Mouse (Mus musculus): ENCODE measurements around the gene Fanca.
"Not testable (repeated sequence)": the region's sequence is repeated elsewhere in the genome, so short reads cannot be mapped to it uniquely, and the experiment has no call there.

Fanca gene

GRCm38 (mm10) chr8:123330701-123331100, 12.3 kb upstream of the Fanca start:
- DNase-seq (ENCODE audit: low spot score) = no peak

- no peak for DNase-seq (ENCODE audit: low spot score)
These were observed 11.6 kb upstream of the Fanca start for GRCm38 (mm10) chr8:123329961-123330360.

GRCm38 (mm10) chr8:123329350-123329749, 11.0 kb upstream of the Fanca start:
- DNase-seq (ENCODE audit: low spot score) = no peak

GRCm38 (mm10) chr8:123328552-123328951, 10.2 kb upstream of the Fanca start:
- no peak for DNase-seq (ENCODE audit: low spot score)

GRCm38 (mm10) chr8:123319522-123320164, 1.3 kb upstream of the Fanca start:
- DNase-seq (ENCODE audit: low spot score) = peak; percentile 56

- no peak for DNase-seq (ENCODE audit: low spot score)
These were observed 452 bp downstream of the Fanca start for GRCm38 (mm10) chr8:123317781-123318466.

- DNase-seq (ENCODE audit: low spot score) = no peak
These were observed 9.6 kb downstream of the Fanca start for GRCm38 (mm10) chr8:123308738-123309137.

GRCm38 (mm10) chr8:123298301-123298700, 20.1 kb downstream of the Fanca start:
- DNase-seq (ENCODE audit: low spot score) = no peak

- DNase-seq (ENCODE audit: low spot score) = no peak
These were observed 25.6 kb downstream of the Fanca start for GRCm38 (mm10) chr8:123292785-123293184.

- no peak for DNase-seq (ENCODE audit: low spot score)
These were observed 26.1 kb downstream of the Fanca start for GRCm38 (mm10) chr8:123292281-123292680.

GRCm38 (mm10) chr8:123291716-123292115, 26.7 kb downstream of the Fanca start:
- no peak for DNase-seq (ENCODE audit: low spot score)

GRCm38 (mm10) chr8:123290679-123291078, 27.7 kb downstream of the Fanca start:
- no peak for DNase-seq (ENCODE audit: low spot score)

GRCm38 (mm10) chr8:123290166-123290565, 28.2 kb downstream of the Fanca start:
- DNase-seq (ENCODE audit: low spot score) = peak; percentile 3

GRCm38 (mm10) chr8:123287362-123287761, 31.0 kb downstream of the Fanca start:
- no peak for DNase-seq (ENCODE audit: low spot score)

GRCm38 (mm10) chr8:123284493-123284892, 33.9 kb downstream of the Fanca start:
- DNase-seq (ENCODE audit: low spot score) = no peak

- no peak for DNase-seq (ENCODE audit: low spot score)
These were observed 34.4 kb downstream of the Fanca start for GRCm38 (mm10) chr8:123283991-123284390.

- DNase-seq (ENCODE audit: low spot score) = not testable (repeated sequence)
These were observed 35.4 kb downstream of the Fanca start for GRCm38 (mm10) chr8:123282994-123283393.

- DNase-seq (ENCODE audit: low spot score) = no peak
These were observed 37.9 kb downstream of the Fanca start for GRCm38 (mm10) chr8:123280302-123281094.

GRCm38 (mm10) chr8:123279828-123280227, 38.5 kb downstream of the Fanca start:
- DNase-seq (ENCODE audit: low spot score) = no peak

GRCm38 (mm10) chr8:123278445-123278844, 39.9 kb downstream of the Fanca start:
- DNase-seq (ENCODE audit: low spot score) = no peak

GRCm38 (mm10) chr8:123275096-123275495, 43.3 kb downstream of the Fanca start:
- no peak for DNase-seq (ENCODE audit: low spot score)

- DNase-seq (ENCODE audit: low spot score) = no peak
These were observed 43.9 kb downstream of the Fanca start for GRCm38 (mm10) chr8:123274447-123274846.

GRCm38 (mm10) chr8:123271901-123272300, 46.5 kb downstream of the Fanca start:
- no peak for DNase-seq (ENCODE audit: low spot score)
